Mouse (Mus musculus) lung, embryonic 16.5 days (tissue): ENCODE measurements at regions not wholly inside any gene's neighbourhood (a gene's known extent, or its start where the extent isn't known, plus 50 kb on each side); places are given as distances from the start of the nearest gene placed in this dataset.
"Not testable (repeated sequence)": the region's sequence is repeated elsewhere in the genome, so short reads cannot be mapped to it uniquely, and the experiment has no call there.

Experiments used
- ATAC-seq: fragments of 200-750 bp; cut with Nextera tagmentation; 2 replicates; pipeline ENCODE4 v1.8.0; 2017; ENCODE audit warnings: low read depth, mild to moderate bottlenecking, moderate library complexity
- H3K27ac ChIP-seq: fragments of 300-500 bp; sonication (generic); 2 replicates; pipeline ENCODE4 v1.5.1; 2014; ENCODE audit warnings: mild to moderate bottlenecking, control low read depth, low read length
- H3K27me3 ChIP-seq: fragments of 300-500 bp; sonication (generic); 2 replicates; pipeline ENCODE4 v1.6.1; 2014; ENCODE audit warnings: low read depth, low read length, mixed read lengths; ENCODE audit not compliant: control insufficient read depth, insufficient read depth
- H3K36me3 ChIP-seq: fragments of 300-500 bp; sonication (generic); 2 replicates; pipeline ENCODE4 v1.6.1; 2014; ENCODE audit warnings: low read length; ENCODE audit not compliant: control insufficient read depth, insufficient read depth
- H3K4me1 ChIP-seq: fragments of 300-500 bp; sonication (generic); replicated peaks from 2 replicates; pipeline ENCODE4 v1.6.1; 2014; ENCODE audit warnings: low read length, mixed read lengths; ENCODE audit not compliant: control insufficient read depth, insufficient read depth
- H3K4me2 ChIP-seq: fragments of 300-500 bp; sonication (generic); 2 replicates; pipeline ENCODE4 v1.6.1; 2014; ENCODE audit warnings: low read depth, low read length, control low read depth
- H3K4me3 ChIP-seq: fragments of 300-500 bp; sonication (generic); 2 replicates; pipeline ENCODE4 v1.5.1; 2014; ENCODE audit warnings: mild to moderate bottlenecking, low read length, control low read depth
- H3K9ac ChIP-seq: fragments of 300-500 bp; sonication (generic); 2 replicates; pipeline ENCODE4 v1.6.1; 2014; ENCODE audit warnings: low read length, control low read depth
- H3K9me3 ChIP-seq: fragments of 300-500 bp; sonication (generic); 2 replicates; pipeline ENCODE4 v1.6.1; 2016; ENCODE audit warnings: low read length; ENCODE audit not compliant: control insufficient read depth
- WGBS: fragments of 180-500 bp; shearing (Covaris S2); extraction: QIAGEN DNeasy Blood & Tissue Kit; methylation state at CpG from one replicate; pipeline ENCODE4 v1.1.7; 2014; 5-methylcytosine and 5-hydroxymethylcytosine counted together

- ATAC-seq, result no peak
- no peak overlapping the region for H3K9ac ChIP-seq
- H3K9me3 ChIP-seq, result no peaks in the 10 kb centered on the region
- H3K27ac ChIP-seq, result no peak overlapping the region
- H3K4me1 ChIP-seq, result no peaks in the 10 kb centered on the region
- H3K27me3 ChIP-seq, result no peaks in the 10 kb centered on the region
- H3K4me3 ChIP-seq, result no peak overlapping the region
- no peaks in the 10 kb centered on the region for H3K36me3 ChIP-seq
- no peak overlapping the region for H3K4me2 ChIP-seq
Observed at GRCm38 (mm10) chr5:91776971-91777370, 185.9 kb downstream of the Rchy1 start.

GRCm38 (mm10) chr5:91774065-91774464 is 188.8 kb downstream of the Rchy1 start:
- 79% methylated on average over 3 of the region's 3 CpGs for WGBS

GRCm38 (mm10) chr5:91767886-91768285 is 195.0 kb downstream of the Rchy1 start:
- ATAC-seq, result no peak
- WGBS, result 56% methylated on average over 7 of the region's 7 CpGs
- Histone ChIP-seq H3K9ac (no peak overlapping the region), H3K9me3 (no peaks in the 10 kb centered on the region), H3K27me3 (no peaks in the 10 kb centered on the region), H3K27ac (no peak overlapping the region), H3K4me3 (no peak overlapping the region), H3K4me2 (no peak overlapping the region), H3K4me1 (no peaks in the 10 kb centered on the region), H3K36me3 (no peaks in the 10 kb centered on the region)

More at GRCm38 (mm10) chr5:91774065-91774464, 188.8 kb downstream of the Rchy1 start:
- no peak for ATAC-seq
- Histone ChIP-seq H3K4me2 (no peak overlapping the region), H3K9ac (no peak overlapping the region), H3K9me3 (no peaks in the 10 kb centered on the region), H3K4me3 (no peak overlapping the region), H3K27ac (no peak overlapping the region), H3K27me3 (no peaks in the 10 kb centered on the region), H3K4me1 (no peaks in the 10 kb centered on the region), H3K36me3 (no peaks in the 10 kb centered on the region)

- Histone ChIP-seq H3K27ac (no peak overlapping the region), H3K27me3 (no peaks in the 10 kb centered on the region), H3K36me3 (no peaks in the 10 kb centered on the region), H3K9me3 (no peaks in the 10 kb centered on the region), H3K9ac (no peak overlapping the region), H3K4me3 (no peak overlapping the region), H3K4me1 (no peaks in the 10 kb centered on the region), H3K4me2 (no peak overlapping the region)
- no peak for ATAC-seq
- WGBS, result 54% methylated on average over 10 of the region's 10 CpGs
Observed at GRCm38 (mm10) chr5:91767060-91767459, 195.8 kb downstream of the Rchy1 start.

GRCm38 (mm10) chr5:91764621-91765020 is 198.2 kb downstream of the Rchy1 start:
- Histone ChIP-seq H3K27ac (no peak overlapping the region), H3K9ac (no peak overlapping the region), H3K4me3 (no peak overlapping the region), H3K36me3 (no peaks in the 10 kb centered on the region), H3K9me3 (no peaks in the 10 kb centered on the region), H3K4me1 (no peaks in the 10 kb centered on the region), H3K4me2 (no peak overlapping the region), H3K27me3 (no peaks in the 10 kb centered on the region)
- 65% methylated on average over 10 of the region's 10 CpGs for WGBS
- no peak for ATAC-seq

GRCm38 (mm10) chr5:91762589-91762988 is 200.3 kb downstream of the Rchy1 start:
- WGBS, result 45% methylated on average over 6 of the region's 6 CpGs
- Histone ChIP-seq H3K27ac (no peak overlapping the region), H3K4me1 (no peaks in the 10 kb centered on the region), H3K9me3 (no peaks in the 10 kb centered on the region), H3K27me3 (no peaks in the 10 kb centered on the region), H3K9ac (no peak overlapping the region), H3K4me2 (no peak overlapping the region), H3K36me3 (no peaks in the 10 kb centered on the region), H3K4me3 (no peak overlapping the region)
- no peak for ATAC-seq

- WGBS, result 31% methylated on average over 10 of the region's 10 CpGs
- Histone ChIP-seq H3K27me3 (no peaks in the 10 kb centered on the region), H3K4me1 (peaks cover 3% of the 10 kb centered on the region; the same call in 1 of the 2 replicates), H3K4me2 (no peak overlapping the region), H3K9ac (no peak overlapping the region), H3K9me3 (no peaks in the 10 kb centered on the region), H3K36me3 (no peaks in the 10 kb centered on the region), H3K4me3 (no peak overlapping the region), H3K27ac (no peak overlapping the region)
- ATAC-seq, result no peak
Observed at GRCm38 (mm10) chr5:91755958-91756357, 206.9 kb downstream of the Rchy1 start.

- H3K9me3 ChIP-seq, H3K36me3 ChIP-seq, H3K27ac ChIP-seq, H3K4me1 ChIP-seq, H3K4me2 ChIP-seq, ATAC-seq, H3K4me3 ChIP-seq, H3K27me3 ChIP-seq, H3K9ac ChIP-seq: not testable (repeated sequence)
- 87% methylated on average over 17 of the region's 17 CpGs for WGBS
Observed at GRCm38 (mm10) chr5:91752846-91753245, 210.0 kb downstream of the Rchy1 start.

- no peak for ATAC-seq
- Histone ChIP-seq H3K9me3 (no peaks in the 10 kb centered on the region), H3K9ac (no peak overlapping the region), H3K36me3 (no peaks in the 10 kb centered on the region), H3K4me3 (no peak overlapping the region), H3K4me1 (peaks cover 3% of the 10 kb centered on the region; the same call in 1 of the 2 replicates), H3K27ac (no peak overlapping the region), H3K4me2 (no peak overlapping the region), H3K27me3 (no peaks in the 10 kb centered on the region)
- 47% methylated on average over 6 of the region's 6 CpGs for WGBS
Observed at GRCm38 (mm10) chr5:91751168-91751567, 211.7 kb downstream of the Rchy1 start.

GRCm38 (mm10) chr5:91746077-91746476 is 216.8 kb downstream of the Rchy1 start:
- ATAC-seq, result no peak
- no peak overlapping the region for H3K4me2 ChIP-seq
- no peak overlapping the region for H3K9ac ChIP-seq
- H3K27ac ChIP-seq, result no peak overlapping the region
- WGBS, result 61% methylated on average over 5 of the region's 5 CpGs
- H3K4me1 ChIP-seq, result no peaks in the 10 kb centered on the region; the same call in 1 of the 2 replicates
- H3K27me3 ChIP-seq, result no peaks in the 10 kb centered on the region
- no peak overlapping the region for H3K4me3 ChIP-seq
- H3K36me3 ChIP-seq, result no peaks in the 10 kb centered on the region
- no peaks in the 10 kb centered on the region for H3K9me3 ChIP-seq
